8 mouse cellular contexts compared by ENCODE assay signal in genomic region chr2:130295331-130296133, GRCm38 (mm10). TPM values are rescaled to one million over a fixed set of nuclear protein-coding genes. Genes with fewer than 3 reads are reported as not detected.
A peak's percentile ranks its signal among the peaks of the same experiment; 100 is the strongest.
DNase-seq lines count a peak whose midpoint lies in the region; ATAC-seq and TF ChIP-seq lines count a peak whose summit lies in the region.

No protein-coding gene starts in this region.

- no peak for DNase-seq in frontal cortex, postnatal 25 days (ENCODE audit: low spot score in 2 of 2)
- peak; percentile 65 for DNase-seq in ZHBTc4 (ENCODE audit: low read depth, low spot score)
- DNase-seq in neural tube, embryonic 11.5 days (ENCODE audit: low spot score) = peak; percentile 77
- peak; percentile 51 for DNase-seq in thymus, postnatal 14 days

- no peak for TF ChIP-seq POLR2A in embryonic fibroblast, embryonic 13.5 days (IDR thresholded peaks at IDR 0.05; ENCODE audit: low read depth, low read length)

- H3K27ac ChIP-seq in embryonic fibroblast, embryonic 13.5 days (ENCODE audit: insufficient read depth, low read length) = no peak overlapping the region
- H3K27ac ChIP-seq in hindbrain, embryonic 13.5 days = peak overlapping the region; percentile 89
- H3K27ac ChIP-seq in limb, embryonic 15.5 days = peak overlapping the region; percentile 77
- peak overlapping the region; percentile 78 for H3K27ac ChIP-seq in neural tube, embryonic 11.5 days (ENCODE audit: low read depth, low read length)

- peak overlapping the region; percentile 45 for H3K4me3 ChIP-seq in embryonic fibroblast, embryonic 13.5 days (ENCODE audit: insufficient read depth, low read length)
- peak overlapping the region; percentile 79 for H3K4me3 ChIP-seq in hindbrain, embryonic 13.5 days
- H3K4me3 ChIP-seq in limb, embryonic 15.5 days = peak overlapping the region; percentile 76
- H3K4me3 ChIP-seq in neural tube, embryonic 11.5 days (ENCODE audit: low read depth, low read length) = peak overlapping the region; percentile 79

- WGBS in hindbrain, embryonic 13.5 days = under 1% methylated on average over 40 of the region's 99 CpGs
- WGBS in limb, embryonic 15.5 days = under 1% methylated on average over 50 of the region's 99 CpGs
- WGBS in neural tube, embryonic 11.5 days = under 1% methylated on average over 47 of the region's 99 CpGs

- H3K36me3 ChIP-seq in hindbrain, embryonic 13.5 days = no peaks in the 10 kb centered on the region
- no peaks in the 10 kb centered on the region for H3K36me3 ChIP-seq in limb, embryonic 15.5 days
- no peaks in the 10 kb centered on the region for H3K36me3 ChIP-seq in neural tube, embryonic 11.5 days (ENCODE audit: control insufficient read depth, insufficient read depth, low read length)

- peaks cover 5% of the 10 kb centered on the region; the same call in 1 of the 2 replicates for H3K4me1 ChIP-seq in embryonic fibroblast, embryonic 13.5 days (ENCODE audit: control insufficient read depth, insufficient read depth, low read length)
- peaks cover 54% of the 10 kb centered on the region for H3K4me1 ChIP-seq in hindbrain, embryonic 13.5 days (replicated peaks)
- H3K4me1 ChIP-seq in limb, embryonic 15.5 days = peaks cover 37% of the 10 kb centered on the region
- H3K4me1 ChIP-seq in neural tube, embryonic 11.5 days (ENCODE audit: control insufficient read depth, insufficient read depth, low read length) = peaks cover 14% of the 10 kb centered on the region

- H3K9me3 ChIP-seq in hindbrain, embryonic 13.5 days = no peaks in the 10 kb centered on the region
- H3K9me3 ChIP-seq in limb, embryonic 15.5 days = no peaks in the 10 kb centered on the region
- no peaks in the 10 kb centered on the region for H3K9me3 ChIP-seq in neural tube, embryonic 11.5 days (ENCODE audit: control insufficient read depth, low read length)

- H3K27me3 ChIP-seq in hindbrain, embryonic 13.5 days = peaks cover 16% of the 10 kb centered on the region
- peaks cover 25% of the 10 kb centered on the region for H3K27me3 ChIP-seq in limb, embryonic 15.5 days
- H3K27me3 ChIP-seq in neural tube, embryonic 11.5 days (ENCODE audit: control insufficient read depth, insufficient read depth, low read length) = peaks cover 15% of the 10 kb centered on the region; the same call in 1 of the 2 replicates

- peak overlapping the region; percentile 90 for H3K9ac ChIP-seq in hindbrain, embryonic 13.5 days
- H3K9ac ChIP-seq in limb, embryonic 15.5 days = peak overlapping the region; percentile 66
- H3K9ac ChIP-seq in neural tube, embryonic 11.5 days (ENCODE audit: low read length) = peak overlapping the region; percentile 80

- TF ChIP-seq CTCF in embryonic fibroblast, embryonic 13.5 days (IDR thresholded peaks at IDR 0.05; ENCODE audit: borderline replicate concordance, insufficient read depth, low read length) = no peak

- H3K4me2 ChIP-seq in hindbrain, embryonic 13.5 days = peak overlapping the region; percentile 71
- peak overlapping the region; percentile 88 for H3K4me2 ChIP-seq in limb, embryonic 15.5 days
- peak overlapping the region; percentile 73 for H3K4me2 ChIP-seq in neural tube, embryonic 11.5 days (ENCODE audit: low read depth)

- peak; percentile 26; the same call in 1 of the 2 replicates for ATAC-seq in frontal cortex, adult (ENCODE audit: low TSS enrichment)
- peak; percentile 65 for ATAC-seq in hindbrain, embryonic 13.5 days (ENCODE audit: low FRiP score)
- ATAC-seq in limb, embryonic 15.5 days (ENCODE audit: insufficient number of reproducible peaks, low FRiP score, low TSS enrichment, low read depth) = peak; percentile 32; the same call in 1 of the 2 replicates
- peak; percentile 71 for ATAC-seq in neural tube, embryonic 11.5 days (ENCODE audit: insufficient read depth, low FRiP score, low TSS enrichment)

RNA-seq across cellular contexts. Expression of gene Ebf4, which starts 0.6 kb away (rescaled TPM):
- 3.0 and 4.1 TPM in 2 replicates for polyA plus RNA-seq in embryonic fibroblast, embryonic 13.5 days (2011; ENCODE audit: insufficient read length, low read depth, missing spikeins)
- polyA plus RNA-seq in hindbrain, embryonic 13.5 days (2015; fragmentation: Nextera tagmentation; extraction: Ambion mirVana) = 2.6 and 3.1 TPM in 2 replicates
- polyA plus RNA-seq in limb, embryonic 15.5 days (2015; fragmentation: Nextera tagmentation; extraction: Ambion mirVana) = 2.6 and 2.8 TPM in 2 replicates
- 2.0 and 2.1 TPM in 2 replicates for polyA plus RNA-seq in neural tube, embryonic 11.5 days (2014; fragmentation: Nextera tagmentation; extraction: Ambion mirVana)

RNA-seq across cellular contexts. Expression of gene Idh3b, which starts 11.2 kb away (rescaled TPM):
- polyA plus RNA-seq in embryonic fibroblast, embryonic 13.5 days (2011; ENCODE audit: insufficient read length, low read depth, missing spikeins) = 143 and 156 TPM in 2 replicates
- 156 and 157 TPM in 2 replicates for polyA plus RNA-seq in hindbrain, embryonic 13.5 days (2015; fragmentation: Nextera tagmentation; extraction: Ambion mirVana)
- polyA plus RNA-seq in limb, embryonic 15.5 days (2015; fragmentation: Nextera tagmentation; extraction: Ambion mirVana) = 144 and 154 TPM in 2 replicates
- 148 and 149 TPM in 2 replicates for polyA plus RNA-seq in neural tube, embryonic 11.5 days (2014; fragmentation: Nextera tagmentation; extraction: Ambion mirVana)

RNA-seq across cellular contexts. Expression of gene Nop56, which starts 21.3 kb away (rescaled TPM):
- 163 and 172 TPM in 2 replicates for polyA plus RNA-seq in embryonic fibroblast, embryonic 13.5 days (2011; ENCODE audit: insufficient read length, low read depth, missing spikeins)
- polyA plus RNA-seq in hindbrain, embryonic 13.5 days (2015; fragmentation: Nextera tagmentation; extraction: Ambion mirVana) = 230 and 253 TPM in 2 replicates
- polyA plus RNA-seq in limb, embryonic 15.5 days (2015; fragmentation: Nextera tagmentation; extraction: Ambion mirVana) = 252 and 261 TPM in 2 replicates
- 335 and 348 TPM in 2 replicates for polyA plus RNA-seq in neural tube, embryonic 11.5 days (2014; fragmentation: Nextera tagmentation; extraction: Ambion mirVana)

Comparison
In these comparisons a context has a peak if more than half of its experiments do, and no peak if none do; other contexts are left out.
1. DNase-seq: peak in ZHBTc4 (single experiment), neural tube, embryonic 11.5 days (single experiment) and thymus, postnatal 14 days (single experiment); none in frontal cortex, postnatal 25 days (0 of 2).
2. Peak in every context shown above with its lines, with median percentiles within 50 percentile points of each other: ATAC-seq, H3K4me3 ChIP-seq, H3K4me2 ChIP-seq and H3K9ac ChIP-seq.